In the genomic region with DNA sequence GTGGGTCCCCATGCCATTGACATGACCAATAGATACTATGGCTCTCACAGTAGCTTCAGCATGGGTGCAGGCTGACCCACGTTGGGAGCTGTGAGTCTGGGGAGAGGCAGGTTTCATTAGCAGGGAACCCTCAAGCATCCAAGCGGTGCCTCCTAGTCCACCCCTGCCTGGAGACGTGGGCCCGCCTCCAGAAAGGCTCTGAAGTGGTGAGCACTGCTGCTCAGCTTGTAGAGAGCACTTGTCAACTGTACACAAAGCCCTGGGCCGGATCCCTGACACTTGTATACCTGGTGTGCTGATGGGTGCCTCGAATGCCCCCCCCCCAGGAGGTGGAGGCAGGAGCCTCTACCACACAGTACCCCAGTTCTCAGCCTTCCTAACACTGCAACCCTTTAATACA, we compare ENCODE assay signal across 22 mouse cellular contexts. TPM values are rescaled to one million over a fixed set of nuclear protein-coding genes. Genes with fewer than 3 reads are reported as not detected.
DNase-seq lines count a peak whose midpoint lies in the region; ATAC-seq and TF ChIP-seq lines count a peak whose summit lies in the region.
"Had no signal": no experiment of that assay in that cellular context is flagged by ENCODE, and none has a peak within 500 bp of the region (broad histone marks: within the 10 kb centered on the region; RNA-seq: fewer than 3 reads in every experiment).

No protein-coding gene starts in this region.

- WGBS in heart, embryonic 13.5 days, result 37% methylated on average over 6 of the region's 6 CpGs
- WGBS in liver, embryonic 14.5 days (ENCODE audit: insufficient replicate concordance), result 27% methylated on average over 6 of the region's 6 CpGs
- 74% methylated on average over 6 of the region's 6 CpGs for WGBS in hindbrain, embryonic 12.5 days

- H3K27ac ChIP-seq in heart, embryonic 13.5 days (replicated peaks), result peak overlapping the region; percentile 96
- H3K27ac ChIP-seq in liver, embryonic 14.5 days, result peak overlapping the region; percentile 6
- H3K27ac ChIP-seq in hindbrain, embryonic 12.5 days, result no peak overlapping the region
- H3K27ac ChIP-seq: forebrain, embryonic 12.5 days; hindbrain, embryonic 10.5 days; macrophage had no signal

- intact Hi-C loops in heart, postnatal 10 days (cut with DNase I), result no loop called here

- H3K27me3 ChIP-seq in heart, embryonic 13.5 days (replicated peaks), result no peaks in the 10 kb centered on the region
- H3K27me3 ChIP-seq in G1E (ENCODE audit: insufficient read depth, low read length), result peaks cover 5% of the 10 kb centered on the region; the same call in 1 of the 2 replicates
- H3K27me3 ChIP-seq in liver, embryonic 14.5 days (ENCODE audit: control insufficient read depth, insufficient read depth, low read length), result no peaks in the 10 kb centered on the region
- H3K27me3 ChIP-seq in hindbrain, embryonic 12.5 days, result no peaks in the 10 kb centered on the region; the same call in 1 of the 2 replicates
- H3K27me3 ChIP-seq: midbrain, embryonic 13.5 days had no signal

- no peak overlapping the region for H3K4me2 ChIP-seq in heart, embryonic 13.5 days
- peak overlapping the region; percentile 21; the same call in 1 of the 2 replicates for H3K4me2 ChIP-seq in liver, embryonic 14.5 days (ENCODE audit: low read depth)
- no peak overlapping the region for H3K4me2 ChIP-seq in hindbrain, embryonic 12.5 days (replicated peaks)
- H3K4me2 ChIP-seq: forebrain, embryonic 12.5 days; midbrain, embryonic 13.5 days had no signal

- no peak for TF ChIP-seq EP300 in liver, embryonic 14.5 days (IDR thresholded peaks at IDR 0.05; ENCODE audit: low read depth)

- no peak for TF ChIP-seq CTCF in G1E (IDR thresholded peaks at IDR 0.05; ENCODE audit: low read depth, low read length)
- TF ChIP-seq CTCF in liver, embryonic 14.5 days (IDR thresholded peaks at IDR 0.05; ENCODE audit: low read depth), result no peak

- peaks cover 39% of the 10 kb centered on the region for H3K36me3 ChIP-seq in heart, embryonic 13.5 days
- H3K36me3 ChIP-seq in G1E (replicated peaks), result peaks cover 98% of the 10 kb centered on the region
- H3K36me3 ChIP-seq in liver, embryonic 14.5 days (replicated peaks; ENCODE audit: control insufficient read depth, insufficient read depth, low read depth), result peaks cover 54% of the 10 kb centered on the region
- H3K36me3 ChIP-seq in hindbrain, embryonic 12.5 days, result no peaks in the 10 kb centered on the region
- H3K36me3 ChIP-seq: forebrain, embryonic 12.5 days; midbrain, embryonic 13.5 days had no signal

- no peak for ATAC-seq in heart, embryonic 13.5 days (ENCODE audit: extremely low read depth, insufficient number of reproducible peaks, low FRiP score, low TSS enrichment)
- ATAC-seq in G1E (ENCODE audit: extremely low read depth, insufficient number of reproducible peaks, low FRiP score, poor library complexity, severe bottlenecking), result no peak
- no peak for ATAC-seq in liver, embryonic 14.5 days (ENCODE audit: insufficient read depth)
- ATAC-seq in hindbrain, embryonic 12.5 days (ENCODE audit: low FRiP score), result no peak
- ATAC-seq: midbrain, embryonic 13.5 days had no signal

- H3K4me3 ChIP-seq in heart, embryonic 13.5 days, result no peak overlapping the region
- peak overlapping the region; percentile 61; the same call in 1 of the 2 replicates for H3K4me3 ChIP-seq in G1E (ENCODE audit: low read depth, low read length)
- no peak overlapping the region for H3K4me3 ChIP-seq in liver, embryonic 14.5 days (ENCODE audit: insufficient read depth in 1 of 2, low read depth in 2 of 2, low read length in 2 of 2)
- H3K4me3 ChIP-seq in hindbrain, embryonic 12.5 days, result no peak overlapping the region
- H3K4me3 ChIP-seq: embryonic facial prominence, embryonic 10.5 days; forebrain, embryonic 12.5 days; hindbrain, embryonic 10.5 days; midbrain, embryonic 13.5 days had no signal

- no peaks in the 10 kb centered on the region for H3K9me3 ChIP-seq in heart, embryonic 13.5 days
- no peaks in the 10 kb centered on the region for H3K9me3 ChIP-seq in G1E (replicated peaks)
- no peaks in the 10 kb centered on the region for H3K9me3 ChIP-seq in liver, embryonic 14.5 days (ENCODE audit: control insufficient read depth, low read length)
- no peaks in the 10 kb centered on the region for H3K9me3 ChIP-seq in hindbrain, embryonic 12.5 days (replicated peaks)
- H3K9me3 ChIP-seq: embryonic facial prominence, embryonic 10.5 days; forebrain, embryonic 12.5 days; hindbrain, embryonic 10.5 days; midbrain, embryonic 13.5 days had no signal

- peaks cover 100% of the 10 kb centered on the region for H3K4me1 ChIP-seq in heart, embryonic 13.5 days
- peaks cover 99% of the 10 kb centered on the region for H3K4me1 ChIP-seq in G1E (ENCODE audit: insufficient read depth, low read depth, low read length)
- H3K4me1 ChIP-seq in liver, embryonic 14.5 days (replicated peaks; ENCODE audit: control insufficient read depth in 2 of 2, insufficient read depth in 2 of 2, low read length in 1 of 2), result peaks cover 93 to 98% of the 10 kb centered on the region in 2 experiments
- H3K4me1 ChIP-seq in hindbrain, embryonic 12.5 days, result peaks cover 55% of the 10 kb centered on the region

- peak overlapping the region; percentile 55 for H3K9ac ChIP-seq in heart, embryonic 13.5 days
- H3K9ac ChIP-seq in liver, embryonic 14.5 days (replicated peaks), result peak overlapping the region; percentile 4
- no peak overlapping the region for H3K9ac ChIP-seq in hindbrain, embryonic 12.5 days
- H3K9ac ChIP-seq: forebrain, embryonic 12.5 days; midbrain, embryonic 13.5 days had no signal

- no peak for DNase-seq in heart, postnatal 10 days
- DNase-seq in G1E (ENCODE audit: low spot score) (no peak), adipocyte (ENCODE audit: low spot score) (no peak)
- DNase-seq in liver, embryonic 14.5 days (ENCODE audit: low read depth in 3 of 3, low spot score in 3 of 3), result no peak
- peak; percentile 54 for DNase-seq in lung, postnatal 10 days
- DNase-seq: cerebellum, adult 8-10 months; heart, adult 11 months; kidney, adult 11 months; thymus, postnatal 36 days had no signal

RNA-seq across cellular contexts. Expression of a gene that starts 21.5 kb away (rescaled TPM):
- polyA plus RNA-seq in heart, embryonic 13.5 days (2015; fragmentation: Nextera tagmentation; extraction: Ambion mirVana), result 3.8 TPM in 2 replicates
- total RNA-seq in heart, postnatal 10 days (2021), result 10 to 100 TPM; 35.3 to 38.0 TPM
- total RNA-seq in G1E (2014; fragmentation: Nextera tagmentation) (254 and 292 TPM in 2 replicates), G1E (2017) (53.1 and 54.4 TPM in 2 replicates)
- 1,150 and 1,251 TPM in 2 replicates for polyA plus RNA-seq in G1E (2012)
- 69.6 and 80.3 TPM in 2 replicates for polyA plus RNA-seq in liver, embryonic 14.5 days (2012; rRNA removed)
- polyA plus RNA-seq in liver, embryonic 14.5 days (2014; fragmentation: Nextera tagmentation; extraction: Ambion mirVana), result 13.3 and 16.2 TPM in 2 replicates
- 2.5 and 3.3 TPM in 2 replicates for polyA plus RNA-seq in hindbrain, embryonic 12.5 days (2016; fragmentation: Nextera tagmentation; extraction: Ambion mirVana)

RNA-seq across cellular contexts. Expression of a gene that starts 57.1 kb away (rescaled TPM):
- not detected in 2 replicates for polyA plus RNA-seq in heart, embryonic 13.5 days (2015; fragmentation: Nextera tagmentation; extraction: Ambion mirVana)
- not detected for total RNA-seq in heart, postnatal 10 days (2021)
- not detected in 2 replicates for total RNA-seq in G1E (2014; fragmentation: Nextera tagmentation)
- total RNA-seq in G1E (2017), result not detected in 2 replicates
- polyA plus RNA-seq in G1E (2012), result not detected in 2 replicates
- polyA plus RNA-seq in liver, embryonic 14.5 days (2012; rRNA removed), result not detected in 2 replicates
- not detected in 2 replicates for polyA plus RNA-seq in liver, embryonic 14.5 days (2014; fragmentation: Nextera tagmentation; extraction: Ambion mirVana)
- not detected in 2 replicates for polyA plus RNA-seq in hindbrain, embryonic 12.5 days (2016; fragmentation: Nextera tagmentation; extraction: Ambion mirVana)
- total RNA-seq: adrenal gland, adult 18-20 months; gastrocnemius, adult 8-10 months had no signal
- polyA plus RNA-seq: embryonic facial prominence, embryonic 10.5 days; forebrain, embryonic 12.5 days; hindbrain, embryonic 10.5 days; kidney, embryonic 16.5 days; large intestine, adult 2 months; limb, embryonic 11.5 days; macrophage; midbrain, embryonic 13.5 days; neural tube, embryonic 14.5 days had no signal

Comparison
In these comparisons a context has a peak if more than half of its experiments do, and no peak if none do; other contexts are left out.
1. RNA of a gene that starts 21.5 kb away (polyA plus RNA-seq): 1,150 to 1,251 TPM in G1E; 13.3 to 80.3 TPM in liver, embryonic 14.5 days, 3.8 TPM in heart, embryonic 13.5 days and 2.5 to 3.3 TPM in hindbrain, embryonic 12.5 days; every median in the first group is over 10 times any median in the second.